25 mouse cellular contexts compared by ENCODE assay signal in genomic region chr13:92775916-92776315, GRCm38 (mm10).
"Had no signal": no experiment of that assay in that cellular context is flagged by ENCODE, and none has a peak within 500 bp of the region (broad histone marks: within the 10 kb centered on the region; RNA-seq: fewer than 3 reads in every experiment).

No protein-coding gene starts in this region.

- H3K4me2 ChIP-seq: heart, embryonic 11.5 days; heart, embryonic 13.5 days; heart, embryonic 15.5 days; hindbrain, embryonic 12.5 days; hindbrain, embryonic 14.5 days; kidney, embryonic 15.5 days; limb, embryonic 13.5 days; limb, embryonic 15.5 days; liver, embryonic 12.5 days had no signal

- H3K27ac ChIP-seq: heart, embryonic 13.5 days; heart, embryonic 15.5 days; hindbrain, embryonic 12.5 days; hindbrain, embryonic 14.5 days; kidney, embryonic 15.5 days; kidney, postnatal 0 days; limb, embryonic 13.5 days; limb, embryonic 15.5 days; liver, embryonic 12.5 days; liver, embryonic 14.5 days had no signal

- H3K9ac ChIP-seq: heart, embryonic 13.5 days; heart, embryonic 15.5 days; hindbrain, embryonic 12.5 days; hindbrain, embryonic 14.5 days; kidney, embryonic 15.5 days; limb, embryonic 13.5 days; limb, embryonic 15.5 days; liver, embryonic 12.5 days; liver, embryonic 14.5 days had no signal

- H3K4me3 ChIP-seq: heart, embryonic 13.5 days; heart, embryonic 15.5 days; hindbrain, embryonic 12.5 days; kidney, embryonic 15.5 days; limb, embryonic 13.5 days; limb, embryonic 15.5 days; liver, embryonic 12.5 days had no signal

- H3K4me1 ChIP-seq: hindbrain, embryonic 12.5 days; kidney, embryonic 15.5 days; liver, embryonic 12.5 days had no signal

- ATAC-seq: intestine, embryonic 16.5 days; liver, embryonic 12.5 days had no signal

- DNase-seq: gastrocnemius, postnatal 14 days; gastrocnemius, postnatal 36 days; heart, adult 18-20 months; heart, postnatal 14 days; heart, postnatal 36 days; kidney, adult 11 months; kidney, adult 2 months; kidney, adult 9 months; kidney, postnatal 14 days; kidney, postnatal 36 days; layer of hippocampus, adult 9-11 months; layer of hippocampus, postnatal 36 days; left cerebral cortex, postnatal 4 days had no signal

- H3K36me3 ChIP-seq: heart, embryonic 15.5 days; hindbrain, embryonic 12.5 days; kidney, embryonic 15.5 days; limb, embryonic 13.5 days; limb, embryonic 15.5 days; liver, embryonic 12.5 days had no signal

- H3K27me3 ChIP-seq: heart, embryonic 13.5 days; heart, embryonic 15.5 days; hindbrain, embryonic 12.5 days; kidney, embryonic 15.5 days; limb, embryonic 15.5 days had no signal

- H3K9me3 ChIP-seq: heart, embryonic 13.5 days; heart, embryonic 15.5 days; hindbrain, embryonic 12.5 days; kidney, embryonic 15.5 days; limb, embryonic 13.5 days; limb, embryonic 15.5 days; liver, embryonic 12.5 days had no signal
